Mouse (Mus musculus): ENCODE data around the gene Vmo1.

Vmo1 gene

GRCm38 (mm10) chr11:70520178-70520769 is 5.9 kb upstream of the Vmo1 start:
- intact Hi-C loops (cut with DNase I): no loop called here

GRCm38 (mm10) chr11:70518923-70519322 is 4.5 kb upstream of the Vmo1 start, which contains the start of gene Gltpd2:
TSS of gene Gltpd2 (plus strand) at chr11:70519196.
- intact Hi-C loops (cut with DNase I): loop anchor here (5.0 kb wide), 2 partner anchors 103 to 238 kb away; no protein-coding TSS in a partner anchor

- intact Hi-C loops (cut with DNase I): loop anchor here (5.0 kb wide), 2 partner anchors 104 to 239 kb away; no protein-coding TSS in a partner anchor
These were observed 4.0 kb upstream of the Vmo1 start for GRCm38 (mm10) chr11:70518436-70518835.

GRCm38 (mm10) chr11:70516352-70516751 is 1.9 kb upstream of the Vmo1 start:
- intact Hi-C loops (cut with DNase I): loop anchor here (2.0 to 5.0 kb wide), 3 partner anchors 88 to 241 kb away; no protein-coding TSS in a partner anchor

- intact Hi-C loops (cut with DNase I): no loop called here
These were observed 896 bp downstream of the Vmo1 start for GRCm38 (mm10) chr11:70513520-70513919.

- intact Hi-C loops (cut with DNase I): no loop called here
These were observed 1.6 kb downstream of the Vmo1 start for GRCm38 (mm10) chr11:70512709-70513342.

GRCm38 (mm10) chr11:70511825-70512224 is 2.6 kb downstream of the Vmo1 start:
- intact Hi-C loops (cut with DNase I): no loop called here

GRCm38 (mm10) chr11:70511242-70511641 is 3.2 kb downstream of the Vmo1 start:
- intact Hi-C loops (cut with DNase I): no loop called here

- intact Hi-C loops (cut with DNase I): loop anchor here (5.0 kb wide), 2 partner anchors 78 to 98 kb away; partner anchors contain the start of genes Arrb2 and Pelp1
These were observed 4.5 kb downstream of the Vmo1 start for GRCm38 (mm10) chr11:70509753-70510564.

- intact Hi-C loops (cut with DNase I): loop anchor here (5.0 kb wide), 2 partner anchors 75 to 95 kb away; partner anchors contain the start of genes Arrb2 and Pelp1
These were observed 7.4 kb downstream of the Vmo1 start for GRCm38 (mm10) chr11:70506962-70507515.

- intact Hi-C loops (cut with DNase I): loop anchor here (5.0 kb wide), 2 partner anchors 74 to 94 kb away; partner anchors contain the start of genes Arrb2 and Pelp1
These were observed 8.0 kb downstream of the Vmo1 start for GRCm38 (mm10) chr11:70506385-70506784.

- intact Hi-C loops (cut with DNase I): loop anchor here (5.0 kb wide), 2 partner anchors 73 to 93 kb away; partner anchors contain the start of genes Arrb2 and Pelp1
These were observed 9.4 kb downstream of the Vmo1 start, which contains the start of gene Tm4sf5 for GRCm38 (mm10) chr11:70504970-70505369. TSS of gene Tm4sf5 (plus strand) at chr11:70505244.

- intact Hi-C loops (cut with DNase I): loop anchor here (2.0 kb wide), 1 partner anchor 49 kb away; no protein-coding TSS in a partner anchor
These were observed 12.4 kb downstream of the Vmo1 start for GRCm38 (mm10) chr11:70502018-70502417.

- intact Hi-C loops (cut with DNase I): no loop called here
These were observed 14.0 kb downstream of the Vmo1 start for GRCm38 (mm10) chr11:70500476-70500812.

- intact Hi-C loops (cut with DNase I): no loop called here
These were observed 14.6 kb downstream of the Vmo1 start for GRCm38 (mm10) chr11:70499566-70500475.

GRCm38 (mm10) chr11:70489684-70490083 is 24.7 kb downstream of the Vmo1 start:
- intact Hi-C loops (cut with DNase I): no loop called here

- intact Hi-C loops (cut with DNase I): no loop called here
These were observed 25.3 kb downstream of the Vmo1 start for GRCm38 (mm10) chr11:70489138-70489537.

GRCm38 (mm10) chr11:70487816-70488215 is 26.6 kb downstream of the Vmo1 start:
- intact Hi-C loops (cut with DNase I): no loop called here

GRCm38 (mm10) chr11:70485498-70485897 is 28.9 kb downstream of the Vmo1 start:
- intact Hi-C loops (cut with DNase I): no loop called here

- intact Hi-C loops (cut with DNase I): no loop called here
These were observed 39.4 kb downstream of the Vmo1 start for GRCm38 (mm10) chr11:70474872-70475534.
